Mouse (Mus musculus) spleen, adult 10 weeks (tissue): ENCODE data around the gene Lcmt1. TPM values are rescaled to one million over a fixed set of nuclear protein-coding genes. Genes with fewer than 3 reads are reported as not detected.

Source experiments
- polyA plus RNA-seq: library from polyadenylated mRNA; stranded (reverse); fragments of 350-450 nt; fragmentation: Illumina TruSeq; extraction: RNeasy Lipid Tissue Mini Kit (QIAGEN cat#74804); gene quantifications from one replicate; pipeline ENCODE4 v1.2.3, GENCODE M21; 2015; ENCODE audit warnings: low replicate concordance; ENCODE audit not compliant: insufficient read depth

Gene Lcmt1
- 18.1 TPM for polyA plus RNA-seq

GRCm38 (mm10) chr7:123369759-123370481 is at the start of gene Lcmt1, which contains the start of gene Arhgap17:
Gene Lcmt1, plus strand, starts transcription at chr7:123369784.
Gene Arhgap17, minus strand, starts transcription at chr7:123369915.

GRCm38 (mm10) chr7:123462070-123462501 is 92.5 kb downstream of the Lcmt1 start, which contains the start of gene Aqp8:
Gene Aqp8, plus strand, starts transcription at chr7:123462291.

Other genes with a start within 250 kb of the Lcmt1 start
- gene Tnrc6a, start 245.9 kb upstream of the Lcmt1 start, polyA plus RNA-seq, result 106 TPM
- 3.6 TPM for gene Slc5a11, start 155.0 kb upstream of the Lcmt1 start, polyA plus RNA-seq
- 123 TPM for gene Arhgap17, start 131 bp downstream of the Lcmt1 start, polyA plus RNA-seq
- not detected for gene Aqp8, start 92.5 kb downstream of the Lcmt1 start, polyA plus RNA-seq
- 0.33 TPM for gene Zkscan2, start 130.7 kb downstream of the Lcmt1 start, polyA plus RNA-seq